Mouse (Mus musculus) embryonic fibroblast, embryonic 13.5 days (primary cell): ENCODE results near the gene Fam81b.

Source experiments
- CTCF ChIP-seq: IDR thresholded peaks from 2 replicates; pipeline ENCODE4 v1.5.1; 2011; ENCODE audit warnings: mild to moderate bottlenecking, control low read depth, low read length, moderate library complexity, borderline replicate concordance; ENCODE audit not compliant: insufficient read depth
- POLR2A ChIP-seq: IDR thresholded peaks from 2 replicates; pipeline ENCODE4 v1.6.1; 2011; ENCODE audit warnings: low read depth, mild to moderate bottlenecking, control low read depth, low read length, moderate library complexity

GRCm38 (mm10) chr13:76189190-76189589 is 115.7 kb downstream of the Fam81b start:
- no peak for TF ChIP-seq CTCF
- no peak for TF ChIP-seq POLR2A
